Mouse (Mus musculus): Measurements from ENCODE around the gene Parp12. TPM values are rescaled to one million over a fixed set of nuclear protein-coding genes. Genes with fewer than 3 reads are reported as not detected.

Gene Parp12
- 1.9 and 2.7 TPM in 2 replicates for polyA plus RNA-seq (2014; fragmentation: Nextera tagmentation; extraction: Ambion mirVana)

DNA sequence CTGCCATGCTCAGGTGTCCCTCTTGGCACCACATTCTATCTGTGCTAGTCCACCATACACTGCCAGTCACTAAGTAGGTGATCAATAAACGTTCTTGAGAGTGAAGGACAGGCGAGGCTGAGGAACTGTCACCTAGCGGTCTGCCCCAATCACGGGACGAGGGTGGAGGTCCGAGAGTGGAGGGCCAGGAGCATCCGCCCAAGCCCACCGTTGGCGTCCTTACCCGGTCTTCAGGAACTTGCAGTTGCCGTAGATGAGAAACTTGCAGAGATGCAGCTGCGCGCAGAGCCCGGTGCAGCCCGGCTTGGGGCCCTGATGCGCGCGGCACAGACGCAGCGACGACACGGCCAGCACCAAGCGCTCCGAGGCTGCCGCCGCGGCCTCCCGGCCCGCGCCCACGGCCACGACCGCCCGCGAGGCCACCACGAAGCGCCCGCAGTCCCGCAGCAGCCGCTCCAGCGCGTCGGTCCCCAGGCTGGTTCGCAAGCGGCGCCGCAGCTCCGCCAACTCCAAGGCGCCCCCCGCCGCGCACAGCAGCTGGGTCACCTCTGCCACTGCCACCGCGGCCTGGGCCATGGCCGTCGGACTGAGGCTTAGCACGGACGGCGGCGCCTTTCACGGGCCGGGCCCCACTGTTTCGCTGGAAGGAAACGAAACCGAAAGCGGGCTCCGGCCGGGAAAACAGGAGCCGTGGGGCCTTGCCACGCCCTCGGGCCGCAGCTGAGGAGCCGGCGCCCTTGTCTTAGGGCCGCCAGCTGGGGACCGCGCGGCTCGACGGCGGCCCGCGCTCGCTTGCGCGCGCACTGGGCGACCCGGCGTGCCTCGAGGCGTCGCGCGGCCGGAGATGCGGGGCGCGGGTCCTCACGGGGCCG lies at the start of gene Parp12:
Gene Parp12 (minus strand): TSS at position 766 of the 872 bp plus-strand sequence.
- WGBS: 2% methylated on average over 100 of the region's 101 CpGs

GRCm38 (mm10) chr6:39164891-39165290 lies 46.7 kb upstream of the Parp12 start:
- Histone ChIP-seq H3K4me3 (ENCODE audit: low read depth, low read length) (no peak overlapping the region), H3K36me3 (replicated peaks; ENCODE audit: control insufficient read depth, insufficient read depth, low read depth, low read length) (no peaks in the 10 kb centered on the region; the same call in none of the 2 replicates), H3K27ac (replicated peaks; ENCODE audit: low read depth, low read length) (no peak overlapping the region), H3K4me2 (ENCODE audit: low read depth, low read length) (no peak overlapping the region), H3K9ac (replicated peaks; ENCODE audit: low read length) (no peak overlapping the region), H3K4me1 (ENCODE audit: control insufficient read depth, insufficient read depth, low read length) (no peaks in the 10 kb centered on the region), H3K9me3 (replicated peaks; ENCODE audit: control insufficient read depth, low read length) (no peaks in the 10 kb centered on the region), H3K27me3 (ENCODE audit: control insufficient read depth, insufficient read depth, low read length) (no peaks in the 10 kb centered on the region)
- WGBS: 100% methylated on average over 1 of the region's 1 CpGs
- no peak for DNase-seq (ENCODE audit: low spot score)
- ATAC-seq (replicated peaks; ENCODE audit: insufficient number of reproducible peaks, low FRiP score, low TSS enrichment, low read depth): no peak

More for the DNA sequence above, at the start of gene Parp12:
- ATAC-seq (replicated peaks; ENCODE audit: insufficient number of reproducible peaks, low FRiP score, low TSS enrichment, low read depth) (peak; percentile 72; the same call in 1 of the 2 replicates), DNase-seq (ENCODE audit: low spot score) (peak; percentile 65)
- Histone ChIP-seq H3K4me2 (ENCODE audit: low read depth, low read length) (peak within 1 kb of the TSS; percentile 70), H3K9ac (replicated peaks; ENCODE audit: low read length) (peak within 1 kb of the TSS; percentile 52), H3K36me3 (replicated peaks; ENCODE audit: control insufficient read depth, insufficient read depth, low read depth, low read length) (no peaks in the 10 kb centered on the region), H3K4me3 (ENCODE audit: low read depth, low read length) (peak within 1 kb of the TSS; percentile 58), H3K9me3 (replicated peaks; ENCODE audit: control insufficient read depth, low read length) (peaks cover 3% of the 10 kb centered on the region; the same call in 1 of the 2 replicates), H3K27me3 (ENCODE audit: control insufficient read depth, insufficient read depth, low read length) (peaks cover 32% of the 10 kb centered on the region), H3K27ac (replicated peaks; ENCODE audit: low read depth, low read length) (no peak within 1 kb of the TSS), H3K4me1 (ENCODE audit: control insufficient read depth, insufficient read depth, low read length) (no peaks in the 10 kb centered on the region)

DNA sequence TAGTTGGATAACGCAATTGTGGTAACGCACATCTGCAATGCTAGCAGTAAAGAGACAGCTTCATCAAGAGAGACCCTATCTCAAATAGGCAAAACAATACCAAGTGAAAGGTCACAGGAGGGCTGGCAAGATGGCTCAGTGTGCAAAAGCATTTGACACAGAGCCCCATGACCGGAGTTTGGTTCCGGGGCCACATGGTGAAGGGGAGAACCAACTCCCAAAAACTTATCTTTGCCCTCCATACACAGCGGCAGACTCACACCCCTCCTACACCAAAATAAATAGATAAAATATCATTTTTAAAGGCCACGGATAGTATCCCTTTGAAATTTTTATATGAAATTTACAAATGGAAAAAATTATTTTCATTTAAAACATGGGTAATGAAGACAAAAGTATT lies 43.8 kb upstream of the Parp12 start:
- H3K27ac ChIP-seq (replicated peaks; ENCODE audit: low read depth, low read length): no peak overlapping the region
- no peaks in the 10 kb centered on the region; the same call in none of the 2 replicates for H3K36me3 ChIP-seq (replicated peaks; ENCODE audit: control insufficient read depth, insufficient read depth, low read depth, low read length)
- DNase-seq (ENCODE audit: low spot score) (no peak), ATAC-seq (replicated peaks; ENCODE audit: insufficient number of reproducible peaks, low FRiP score, low TSS enrichment, low read depth) (no peak)
- H3K4me3 ChIP-seq (ENCODE audit: low read depth, low read length): no peak overlapping the region
- H3K9ac ChIP-seq (replicated peaks; ENCODE audit: low read length): no peak overlapping the region
- 96% methylated on average over 6 of the region's 6 CpGs for WGBS
- no peaks in the 10 kb centered on the region for H3K9me3 ChIP-seq (replicated peaks; ENCODE audit: control insufficient read depth, low read length)
- no peak overlapping the region for H3K4me2 ChIP-seq (ENCODE audit: low read depth, low read length)
- H3K4me1 ChIP-seq (ENCODE audit: control insufficient read depth, insufficient read depth, low read length): no peaks in the 10 kb centered on the region
- H3K27me3 ChIP-seq (ENCODE audit: control insufficient read depth, insufficient read depth, low read length): no peaks in the 10 kb centered on the region

DNA sequence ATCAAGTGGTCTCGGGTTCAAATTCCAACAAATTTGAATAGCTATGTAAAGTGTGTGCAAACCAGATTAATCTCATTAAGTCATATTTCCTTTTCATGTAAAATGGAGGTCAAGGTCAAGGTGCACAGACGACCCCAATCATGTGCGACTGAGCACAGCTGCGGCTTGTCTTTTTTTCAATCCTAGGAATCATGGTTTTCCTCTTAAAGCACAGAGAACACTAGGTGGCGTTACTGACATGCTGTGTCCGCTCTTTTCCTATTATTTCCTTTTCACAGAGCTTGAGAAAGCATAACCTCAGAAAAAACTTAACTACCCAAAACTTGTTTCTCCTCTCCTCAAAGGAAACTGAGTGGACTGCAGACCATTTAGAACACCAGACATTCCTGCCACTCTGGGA lies 27.9 kb upstream of the Parp12 start:
- Histone ChIP-seq H3K4me1 (ENCODE audit: control insufficient read depth, insufficient read depth, low read length) (no peaks in the 10 kb centered on the region), H3K9me3 (replicated peaks; ENCODE audit: control insufficient read depth, low read length) (no peaks in the 10 kb centered on the region), H3K36me3 (replicated peaks; ENCODE audit: control insufficient read depth, insufficient read depth, low read depth, low read length) (peaks cover 2% of the 10 kb centered on the region; the same call in 1 of the 2 replicates), H3K9ac (replicated peaks; ENCODE audit: low read length) (no peak overlapping the region), H3K4me3 (ENCODE audit: low read depth, low read length) (no peak overlapping the region), H3K4me2 (ENCODE audit: low read depth, low read length) (no peak overlapping the region), H3K27ac (replicated peaks; ENCODE audit: low read depth, low read length) (no peak overlapping the region), H3K27me3 (ENCODE audit: control insufficient read depth, insufficient read depth, low read length) (no peaks in the 10 kb centered on the region)
- peak; percentile 58 for DNase-seq (ENCODE audit: low spot score)
- no peak for ATAC-seq (replicated peaks; ENCODE audit: insufficient number of reproducible peaks, low FRiP score, low TSS enrichment, low read depth)
- WGBS: 58% methylated on average over 6 of the region's 6 CpGs

GRCm38 (mm10) chr6:39132556-39132955 lies 14.4 kb upstream of the Parp12 start:
- Histone ChIP-seq H3K4me3 (ENCODE audit: low read depth, low read length) (no peak overlapping the region), H3K27me3 (ENCODE audit: control insufficient read depth, insufficient read depth, low read length) (no peaks in the 10 kb centered on the region), H3K27ac (replicated peaks; ENCODE audit: low read depth, low read length) (no peak overlapping the region), H3K36me3 (replicated peaks; ENCODE audit: control insufficient read depth, insufficient read depth, low read depth, low read length) (no peaks in the 10 kb centered on the region; the same call in none of the 2 replicates), H3K9me3 (replicated peaks; ENCODE audit: control insufficient read depth, low read length) (no peaks in the 10 kb centered on the region), H3K4me2 (ENCODE audit: low read depth, low read length) (no peak overlapping the region), H3K4me1 (ENCODE audit: control insufficient read depth, insufficient read depth, low read length) (no peaks in the 10 kb centered on the region), H3K9ac (replicated peaks; ENCODE audit: low read length) (no peak overlapping the region)
- ATAC-seq (replicated peaks; ENCODE audit: insufficient number of reproducible peaks, low FRiP score, low TSS enrichment, low read depth) (no peak), DNase-seq (ENCODE audit: low spot score) (no peak)
- WGBS: 69% methylated on average over 5 of the region's 5 CpGs

DNA sequence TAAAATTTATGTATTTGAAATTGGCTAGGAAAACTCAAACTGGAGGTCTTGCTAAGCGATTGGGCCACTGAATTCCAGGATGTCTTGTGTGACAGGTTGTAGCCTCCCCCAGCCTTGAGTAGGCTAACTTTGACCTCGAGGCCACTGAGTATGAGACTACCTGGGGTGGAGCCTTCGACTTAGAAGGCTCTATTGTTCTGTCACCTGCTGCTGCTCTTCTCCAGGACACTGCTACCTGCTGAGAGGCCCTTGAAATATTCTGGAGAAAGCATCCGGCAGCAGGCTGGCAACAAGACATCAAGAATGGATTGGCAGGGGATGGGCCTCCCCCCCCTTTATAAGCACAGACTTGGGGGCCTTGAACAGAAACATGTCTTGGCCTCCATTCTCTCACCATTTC lies 13.3 kb upstream of the Parp12 start:
- ATAC-seq (replicated peaks; ENCODE audit: insufficient number of reproducible peaks, low FRiP score, low TSS enrichment, low read depth) (no peak), DNase-seq (ENCODE audit: low spot score) (no peak)
- H3K27me3 ChIP-seq (ENCODE audit: control insufficient read depth, insufficient read depth, low read length): no peaks in the 10 kb centered on the region
- no peaks in the 10 kb centered on the region for H3K9me3 ChIP-seq (replicated peaks; ENCODE audit: control insufficient read depth, low read length)
- no peak overlapping the region for H3K9ac ChIP-seq (replicated peaks; ENCODE audit: low read length)
- no peaks in the 10 kb centered on the region; the same call in none of the 2 replicates for H3K36me3 ChIP-seq (replicated peaks; ENCODE audit: control insufficient read depth, insufficient read depth, low read depth, low read length)
- no peak overlapping the region for H3K4me2 ChIP-seq (ENCODE audit: low read depth, low read length)
- H3K4me1 ChIP-seq (ENCODE audit: control insufficient read depth, insufficient read depth, low read length): no peaks in the 10 kb centered on the region
- H3K4me3 ChIP-seq (ENCODE audit: low read depth, low read length): no peak overlapping the region
- 40% methylated on average over 4 of the region's 4 CpGs for WGBS
- no peak overlapping the region for H3K27ac ChIP-seq (replicated peaks; ENCODE audit: low read depth, low read length)

DNA sequence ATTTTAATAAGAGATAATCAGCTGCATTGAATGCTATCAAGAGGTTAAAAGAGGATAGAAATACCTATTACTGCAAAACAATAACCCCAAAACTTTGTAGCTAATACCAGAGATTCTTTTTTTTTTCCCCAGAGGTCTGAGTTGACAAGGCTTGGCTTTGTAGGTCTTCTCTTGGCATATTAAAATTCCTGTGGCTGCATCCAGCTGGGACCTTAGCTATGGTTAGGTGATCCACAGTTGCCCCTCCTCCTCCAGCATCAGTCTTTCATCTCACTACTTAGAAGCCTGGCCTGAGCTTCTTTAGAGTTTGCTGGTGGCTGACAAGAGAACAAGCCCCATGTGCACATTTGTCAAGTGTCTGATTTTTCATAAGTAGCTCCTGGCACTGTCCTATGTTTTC lies 6.6 kb upstream of the Parp12 start:
- H3K4me2 ChIP-seq (ENCODE audit: low read depth, low read length): no peak overlapping the region

DNA sequence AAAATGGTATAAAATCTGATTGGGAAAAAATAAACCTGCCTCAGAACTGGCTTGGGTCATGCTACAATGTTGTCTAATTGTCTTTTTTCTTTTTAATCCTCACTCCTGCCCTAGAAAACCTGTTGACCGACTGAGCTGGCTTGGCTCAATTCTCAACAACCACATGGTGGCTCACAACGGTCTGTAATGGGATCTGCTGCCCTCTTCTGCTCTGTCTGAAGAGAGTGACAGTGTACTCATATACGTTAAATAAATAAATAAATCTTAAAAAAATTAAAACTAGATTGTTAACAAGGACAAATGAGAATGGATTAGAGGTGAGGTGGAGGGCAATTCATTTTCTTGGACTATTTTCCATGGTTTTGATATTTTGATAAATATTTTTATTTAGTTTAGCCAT lies 2.5 kb upstream of the Parp12 start:
- no peaks in the 10 kb centered on the region for H3K36me3 ChIP-seq (replicated peaks; ENCODE audit: control insufficient read depth, insufficient read depth, low read depth, low read length)
- DNase-seq (ENCODE audit: low spot score) (no peak), ATAC-seq (replicated peaks; ENCODE audit: insufficient number of reproducible peaks, low FRiP score, low TSS enrichment, low read depth) (no peak)
- no peak overlapping the region for H3K9ac ChIP-seq (replicated peaks; ENCODE audit: low read length)
- peaks cover 3% of the 10 kb centered on the region; the same call in 1 of the 2 replicates for H3K9me3 ChIP-seq (replicated peaks; ENCODE audit: control insufficient read depth, low read length)
- H3K4me1 ChIP-seq (ENCODE audit: control insufficient read depth, insufficient read depth, low read length): no peaks in the 10 kb centered on the region
- H3K27me3 ChIP-seq (ENCODE audit: control insufficient read depth, insufficient read depth, low read length): peaks cover 30% of the 10 kb centered on the region
- no peak overlapping the region for H3K27ac ChIP-seq (replicated peaks; ENCODE audit: low read depth, low read length)
- H3K4me2 ChIP-seq (ENCODE audit: low read depth, low read length): no peak overlapping the region
- H3K4me3 ChIP-seq (ENCODE audit: low read depth, low read length): no peak overlapping the region
- 69% methylated on average over 3 of the region's 3 CpGs for WGBS

More for the DNA sequence above, 6.6 kb upstream of the Parp12 start:
- no peak for ATAC-seq (replicated peaks; ENCODE audit: insufficient number of reproducible peaks, low FRiP score, low TSS enrichment, low read depth)
- Histone ChIP-seq H3K9ac (replicated peaks; ENCODE audit: low read length) (no peak overlapping the region), H3K27ac (replicated peaks; ENCODE audit: low read depth, low read length) (no peak overlapping the region), H3K27me3 (ENCODE audit: control insufficient read depth, insufficient read depth, low read length) (no peaks in the 10 kb centered on the region), H3K9me3 (replicated peaks; ENCODE audit: control insufficient read depth, low read length) (no peaks in the 10 kb centered on the region), H3K4me1 (ENCODE audit: control insufficient read depth, insufficient read depth, low read length) (no peaks in the 10 kb centered on the region), H3K36me3 (replicated peaks; ENCODE audit: control insufficient read depth, insufficient read depth, low read depth, low read length) (no peaks in the 10 kb centered on the region), H3K4me3 (ENCODE audit: low read depth, low read length) (no peak overlapping the region)
- no peak for DNase-seq (ENCODE audit: low spot score)

Data from embryonic facial prominence, embryonic 11.5 days (tissue).